Mouse (Mus musculus) kidney, postnatal 0 days (tissue): ENCODE data around the gene Nsg2. TPM values are rescaled to one million over a fixed set of nuclear protein-coding genes. Genes with fewer than 3 reads are reported as not detected.

ENCODE experiments used
- ATAC-seq: fragments of 200-750 bp; cut with Nextera tagmentation; replicated peaks from 2 replicates; pipeline ENCODE4 v1.8.0; 2017; ENCODE audit warnings: low read depth, moderate number of reproducible peaks, moderate TSS enrichment, moderate library complexity; ENCODE audit not compliant: low FRiP score
- DNase-seq: peaks from one replicate; pipeline ENCODE4 v3.0.0-alpha.2; 2016; ENCODE audit warnings: low spot score
- H3K27ac ChIP-seq: fragments of 300-500 bp; sonication (generic); 2 replicates; pipeline ENCODE4 v1.5.1; 2014; ENCODE audit warnings: mild to moderate bottlenecking
- H3K27me3 ChIP-seq: fragments of 300-500 bp; sonication (generic); 2 replicates; pipeline ENCODE4 v1.6.1; 2014; ENCODE audit warnings: low read length, mixed read lengths; ENCODE audit not compliant: insufficient read depth
- H3K36me3 ChIP-seq: fragments of 300-500 bp; sonication (generic); 2 replicates; pipeline ENCODE4 v1.6.1; 2014; ENCODE audit warnings: low read length, mixed read lengths; ENCODE audit not compliant: insufficient read depth
- H3K4me1 ChIP-seq: fragments of 300-500 bp; sonication (generic); replicated peaks from 2 replicates; pipeline ENCODE4 v1.6.1; 2014; ENCODE audit warnings: antibody characterized with exemption, low read length, mixed read lengths; ENCODE audit not compliant: insufficient read depth
- H3K4me2 ChIP-seq: fragments of 300-500 bp; sonication (generic); 2 replicates; pipeline ENCODE4 v1.6.1; 2014; ENCODE audit warnings: mild to moderate bottlenecking, low read length, moderate library complexity, mixed read lengths
- H3K4me3 ChIP-seq: fragments of 300-500 bp; sonication (generic); replicated peaks from 2 replicates; pipeline ENCODE4 v1.5.1; 2014; ENCODE audit warnings: low read depth, low read length
- H3K9ac ChIP-seq: fragments of 300-500 bp; sonication (generic); 2 replicates; pipeline ENCODE4 v1.6.1; 2014; ENCODE audit warnings: low read depth, low read length
- H3K9me3 ChIP-seq: fragments of 300-500 bp; sonication (generic); replicated peaks from 2 replicates; pipeline ENCODE4 v1.6.1; 2016; ENCODE audit warnings: low read length, inconsistent platforms, mixed read lengths
- CTCF ChIP-seq: IDR thresholded peaks from 2 replicates; pipeline ENCODE4 v1.5.1; 2016; ENCODE audit warnings: antibody characterized with exemption, low read depth, mild to moderate bottlenecking, moderate library complexity
- WGBS: fragments of 180-500 bp; shearing (Covaris S2); extraction: QIAGEN DNeasy Blood & Tissue Kit; methylation state at CpG from one replicate; pipeline ENCODE4 v1.1.7; 2014; 5-methylcytosine and 5-hydroxymethylcytosine counted together
- polyA plus RNA-seq: library from polyadenylated mRNA; unstranded; fragments of >200 nt; fragmentation: Nextera tagmentation; extraction: Ambion mirVana; gene quantifications from 2 replicates; pipeline ENCODE4 v1.2.1, GENCODE M21; 2015

Gene Nsg2
- polyA plus RNA-seq, 1 experiment from 2014 or later, result 7.2 TPM

- no peak for TF ChIP-seq CTCF
- DNase-seq (no peak), ATAC-seq (no peak)
- Histone ChIP-seq H3K4me3 (no peak overlapping the region), H3K9ac (no peak overlapping the region), H3K27me3 (no peaks in the 10 kb centered on the region), H3K4me2 (no peak overlapping the region), H3K9me3 (no peaks in the 10 kb centered on the region), H3K36me3 (no peaks in the 10 kb centered on the region), H3K27ac (no peak overlapping the region), H3K4me1 (no peaks in the 10 kb centered on the region)
- 28% methylated on average over 8 of the region's 8 CpGs for WGBS
These were observed 20.0 kb downstream of the Nsg2 start for GRCm38 (mm10) chr11:32020031-32020965.

GRCm38 (mm10) chr11:32026634-32027033 lies 26.4 kb downstream of the Nsg2 start:
- WGBS, result 43% methylated on average over 5 of the region's 5 CpGs
- no peak for ATAC-seq
- Histone ChIP-seq H3K9me3 (no peaks in the 10 kb centered on the region), H3K4me3 (no peak overlapping the region), H3K4me1 (0 out of 2 replicates have a peak, but pooled peaks cover 7% of the 10 kb centered on the region), H3K9ac (no peak overlapping the region), H3K4me2 (no peak overlapping the region), H3K27me3 (no peaks in the 10 kb centered on the region), H3K36me3 (no peaks in the 10 kb centered on the region), H3K27ac (no peak overlapping the region)
- DNase-seq, result peak; percentile 63
- no peak for TF ChIP-seq CTCF

- no peak for ATAC-seq
- no peak overlapping the region for H3K27ac ChIP-seq
- WGBS, result 44% methylated on average over 7 of the region's 7 CpGs
These were observed 27.4 kb downstream of the Nsg2 start for GRCm38 (mm10) chr11:32027474-32028342.

GRCm38 (mm10) chr11:32028605-32029004 lies 28.3 kb downstream of the Nsg2 start:
- 82% methylated on average over 3 of the region's 3 CpGs for WGBS
- H3K9ac ChIP-seq, result no peak overlapping the region
- ATAC-seq, result no peak

More at GRCm38 (mm10) chr11:32027474-32028342, 27.4 kb downstream of the Nsg2 start:
- H3K4me1 ChIP-seq, result 0 out of 2 replicates have a peak, but pooled peaks cover 7% of the 10 kb centered on the region
- H3K27me3 ChIP-seq, result no peaks in the 10 kb centered on the region
- no peaks in the 10 kb centered on the region for H3K9me3 ChIP-seq
- H3K9ac ChIP-seq, result no peak overlapping the region
- no peak overlapping the region for H3K4me2 ChIP-seq
- no peak for TF ChIP-seq CTCF
- H3K4me3 ChIP-seq, result no peak overlapping the region
- peak; percentile 49 for DNase-seq
- H3K36me3 ChIP-seq, result no peaks in the 10 kb centered on the region

GRCm38 (mm10) chr11:32029356-32029755 lies 29.1 kb downstream of the Nsg2 start:
- DNase-seq, result no peak
- no peaks in the 10 kb centered on the region for H3K9me3 ChIP-seq
- H3K27me3 ChIP-seq, result no peaks in the 10 kb centered on the region
- 0 out of 2 replicates have a peak, but pooled peaks cover 7% of the 10 kb centered on the region for H3K4me1 ChIP-seq
- no peak overlapping the region for H3K9ac ChIP-seq
- WGBS, result 91% methylated on average over 5 of the region's 5 CpGs
- no peaks in the 10 kb centered on the region for H3K36me3 ChIP-seq
- no peak overlapping the region for H3K4me2 ChIP-seq
- ATAC-seq, result no peak
- no peak overlapping the region for H3K27ac ChIP-seq
- TF ChIP-seq CTCF, result no peak
- H3K4me3 ChIP-seq, result no peak overlapping the region

More at GRCm38 (mm10) chr11:32028605-32029004, 28.3 kb downstream of the Nsg2 start:
- no peak for DNase-seq
- Histone ChIP-seq H3K4me3 (no peak overlapping the region), H3K36me3 (no peaks in the 10 kb centered on the region), H3K4me1 (0 out of 2 replicates have a peak, but pooled peaks cover 7% of the 10 kb centered on the region), H3K4me2 (no peak overlapping the region), H3K27ac (no peak overlapping the region), H3K9me3 (no peaks in the 10 kb centered on the region), H3K27me3 (no peaks in the 10 kb centered on the region)
- no peak for TF ChIP-seq CTCF

GRCm38 (mm10) chr11:32031396-32031795 lies 31.1 kb downstream of the Nsg2 start:
- H3K27me3 ChIP-seq, result no peaks in the 10 kb centered on the region
- H3K4me1 ChIP-seq, result 0 out of 2 replicates have a peak, but pooled peaks cover 3% of the 10 kb centered on the region
- H3K36me3 ChIP-seq, result no peaks in the 10 kb centered on the region
- no peak overlapping the region for H3K9ac ChIP-seq
- 67% methylated on average over 4 of the region's 4 CpGs for WGBS
- no peak overlapping the region for H3K4me2 ChIP-seq
- no peak for TF ChIP-seq CTCF
- no peaks in the 10 kb centered on the region for H3K9me3 ChIP-seq
- no peak overlapping the region for H3K27ac ChIP-seq
- no peak overlapping the region for H3K4me3 ChIP-seq
- ATAC-seq (no peak), DNase-seq (no peak)
